Mouse (Mus musculus) forebrain, embryonic 16.5 days (tissue): Measurements from ENCODE around the gene Zfp687. TPM values are rescaled to one million over a fixed set of nuclear protein-coding genes. Genes with fewer than 3 reads are reported as not detected.

ENCODE experiments used
- microRNA-seq: library from miRNA; unstranded; fragments of <30 nt; microRNA quantifications from one replicate; pipeline ENCODE4, GENCODE M21; 2017
- polyA plus RNA-seq: library from polyadenylated mRNA; unstranded; fragments of >200 nt; fragmentation: Nextera tagmentation; extraction: Ambion mirVana; gene quantifications from 2 replicates; pipeline ENCODE4 v1.2.1, GENCODE M21; 2015

Gene Zfp687
- polyA plus RNA-seq, 1 experiment from 2014 or later, result 20.0 TPM

Small RNA genes lying within 50 kb of the gene (microRNA-seq; reads per million reads assigned to microRNA genes)
- 2.1 reads per million, percentile 3 among the genes with 10 or more reads in this experiment for gene Mir7013

Other genes starting within 250 kb of the Zfp687 start
- gene Cgn, start 229.0 kb downstream of the Zfp687 start, polyA plus RNA-seq, result 4.9 and 9.0 TPM in 2 replicates
- gene Pogz, start 177.9 kb downstream of the Zfp687 start, polyA plus RNA-seq, result 24.4 and 27.9 TPM in 2 replicates
- gene Psmb4, start 128.5 kb downstream of the Zfp687 start, polyA plus RNA-seq, result 366 and 371 TPM in 2 replicates
- gene Selenbp1, start 82.4 kb downstream of the Zfp687 start, polyA plus RNA-seq, result 8.5 and 11.6 TPM in 2 replicates
- 6.1 and 6.7 TPM in 2 replicates for gene Rfx5, start 61.4 kb downstream of the Zfp687 start, polyA plus RNA-seq
- gene Pi4kb, start 40.7 kb downstream of the Zfp687 start, polyA plus RNA-seq, result 26.4 and 29.7 TPM in 2 replicates
- gene Psmd4, start 27.2 kb upstream of the Zfp687 start, polyA plus RNA-seq, result 286 and 291 TPM in 2 replicates
- gene Pip5k1a, start 91.5 kb upstream of the Zfp687 start, polyA plus RNA-seq, result 20.3 and 21.7 TPM in 2 replicates
- 230 and 233 TPM in 2 replicates for gene Vps72, start 95.6 kb upstream of the Zfp687 start, polyA plus RNA-seq
- gene Tmod4, start 109.0 kb upstream of the Zfp687 start, polyA plus RNA-seq, result 0.65 and 0.91 TPM in 2 replicates
- gene Scnm1, start 118.6 kb upstream of the Zfp687 start, polyA plus RNA-seq, result 90.1 and 93.1 TPM in 2 replicates
- 41.9 and 46.6 TPM in 2 replicates for gene Lysmd1, start 118.6 kb upstream of the Zfp687 start, polyA plus RNA-seq
- gene Tnfaip8l2, start 126.9 kb upstream of the Zfp687 start, polyA plus RNA-seq, result 2.1 and 2.5 TPM in 2 replicates
- gene Sema6c, start 145.0 kb upstream of the Zfp687 start, polyA plus RNA-seq, result 21.4 and 22.6 TPM in 2 replicates
- 4.2 and 5.6 TPM in 2 replicates for gene Gabpb2, start 202.5 kb upstream of the Zfp687 start, polyA plus RNA-seq
- 72.9 and 79.3 TPM in 2 replicates for gene Cdc42se1, start 213.3 kb upstream of the Zfp687 start, polyA plus RNA-seq
- gene Mllt11, start 216.7 kb upstream of the Zfp687 start, polyA plus RNA-seq, result 263 and 264 TPM in 2 replicates
- gene Gm128, start 226.2 kb upstream of the Zfp687 start, polyA plus RNA-seq, result 0.27 TPM in 1 of 2 replicates, not detected in the other
- gene Bnipl, start 235.7 kb upstream of the Zfp687 start, polyA plus RNA-seq, result 0.23 TPM in 1 of 2 replicates, not detected in the other